Comparison of ENCODE assay signal across 26 mouse cellular contexts in genomic region chr9:60828196-60828595, GRCm38 (mm10). TPM values are rescaled to one million over a fixed set of nuclear protein-coding genes. Genes with fewer than 3 reads are reported as not detected.
DNase-seq lines count a peak whose midpoint lies in the region; ATAC-seq and TF ChIP-seq lines count a peak whose summit lies in the region.
"Had no signal": no experiment of that assay in that cellular context is flagged by ENCODE, and none has a peak within 500 bp of the region (broad histone marks: within the 10 kb centered on the region; RNA-seq: fewer than 3 reads in every experiment).

No protein-coding gene starts in this region.

- no peak for ATAC-seq in heart, embryonic 13.5 days (ENCODE audit: extremely low read depth, insufficient number of reproducible peaks, low FRiP score, low TSS enrichment)
- no peak for ATAC-seq in megakaryocyte, adult 5-6 weeks (ENCODE audit: poor library complexity, severe bottlenecking)
- ATAC-seq: forebrain, embryonic 13.5 days; forebrain, embryonic 16.5 days; intestine, postnatal 0 days had no signal

- H3K27ac ChIP-seq in gastrocnemius, adult 2 months = peak overlapping the region; percentile 57; the same call in 1 of the 2 replicates
- H3K27ac ChIP-seq in heart, embryonic 13.5 days (replicated peaks) = peak overlapping the region; percentile 24; the same call in 1 of the 2 replicates
- H3K27ac ChIP-seq in kidney, adult 2 months (ENCODE audit: insufficient read depth, low read depth, low read length) = 0 out of 2 replicates have a peak overlapping the region, but pooled peaks have one; percentile 12
- H3K27ac ChIP-seq: forebrain, embryonic 10.5 days; forebrain, embryonic 13.5 days; hindbrain, embryonic 12.5 days; hindbrain, embryonic 15.5 days had no signal

- peaks cover 31% of the 10 kb centered on the region for H3K4me1 ChIP-seq in heart, embryonic 13.5 days
- peaks cover 10% of the 10 kb centered on the region; the same call in 1 of the 2 replicates for H3K4me1 ChIP-seq in kidney, adult 2 months (ENCODE audit: control insufficient read depth, insufficient read depth, low read length)
- H3K4me1 ChIP-seq: forebrain, embryonic 13.5 days; hindbrain, embryonic 12.5 days; hindbrain, embryonic 15.5 days had no signal

- peak; percentile 25 for DNase-seq in gastrocnemius, adult 2 months
- no peak for DNase-seq in gastrocnemius, postnatal 10 days
- DNase-seq in heart, adult 8-10 months (ENCODE audit: low spot score) = no peak
- no peak for DNase-seq in kidney, adult 2 months
- DNase-seq in kidney, postnatal 25 days = no peak
- DNase-seq in embryo, embryonic 10 days (ENCODE audit: low spot score) = no peak
- DNase-seq: adrenal gland, adult 2 months; adrenal gland, postnatal 14 days; cerebellum, adult 11 months; cerebellum, adult 2 months; cerebellum, adult 9-11 months; cerebellum, postnatal 25 days; gastrocnemius, postnatal 25 days; heart, postnatal 10 days; heart, postnatal 36 days; kidney, adult 8-10 months had no signal

- WGBS in heart, embryonic 13.5 days = 59% methylated on average over 2 of the region's 2 CpGs
- WGBS in kidney, adult 2 months = 65% methylated on average over 2 of the region's 2 CpGs

- no peak overlapping the region for H3K9ac ChIP-seq in heart, embryonic 13.5 days
- H3K9ac ChIP-seq: forebrain, embryonic 13.5 days; hindbrain, embryonic 12.5 days; hindbrain, embryonic 15.5 days had no signal

- intact Hi-C loops in gastrocnemius, adult 2 months (cut with DNase I) = no loop called here

- no peak for TF ChIP-seq CTCF in gastrocnemius, adult 2 months (IDR thresholded peaks at IDR 0.05)
- no peak for TF ChIP-seq CTCF in kidney, adult 2 months (conservative IDR thresholded peaks at IDR 0.05; ENCODE audit: insufficient read depth, insufficient read length, low read depth, low read length)

- H3K4me3 ChIP-seq in gastrocnemius, adult 2 months = no peak overlapping the region
- H3K4me3 ChIP-seq in heart, embryonic 13.5 days = no peak overlapping the region
- H3K4me3 ChIP-seq in kidney, adult 2 months (ENCODE audit: insufficient read depth, low read depth, low read length) = no peak overlapping the region
- H3K4me3 ChIP-seq: forebrain, embryonic 10.5 days; forebrain, embryonic 13.5 days; hindbrain, embryonic 12.5 days; hindbrain, embryonic 15.5 days had no signal

- 0 out of 2 replicates have a peak, but pooled peaks cover 6% of the 10 kb centered on the region for H3K9me3 ChIP-seq in heart, embryonic 13.5 days
- H3K9me3 ChIP-seq: forebrain, embryonic 10.5 days; forebrain, embryonic 13.5 days; G1E; hindbrain, embryonic 12.5 days; hindbrain, embryonic 15.5 days had no signal

- peaks cover 7% of the 10 kb centered on the region; the same call in 1 of the 2 replicates for H3K36me3 ChIP-seq in heart, embryonic 13.5 days
- no peaks in the 10 kb centered on the region for H3K36me3 ChIP-seq in kidney, adult 2 months (ENCODE audit: control insufficient read depth, insufficient read depth, low read length)
- H3K36me3 ChIP-seq: G1E; hindbrain, embryonic 12.5 days; hindbrain, embryonic 15.5 days had no signal

- no peaks in the 10 kb centered on the region for H3K27me3 ChIP-seq in heart, embryonic 13.5 days (replicated peaks)
- no peaks in the 10 kb centered on the region for H3K27me3 ChIP-seq in kidney, adult 2 months (replicated peaks; ENCODE audit: control insufficient read depth, insufficient read depth, low read length)
- H3K27me3 ChIP-seq: forebrain, embryonic 13.5 days; hindbrain, embryonic 12.5 days; hindbrain, embryonic 15.5 days had no signal

- no peak for TF ChIP-seq POLR2A in kidney, adult 2 months (IDR thresholded peaks at IDR 0.05; ENCODE audit: low read depth, low read length)

- no peak overlapping the region for H3K4me2 ChIP-seq in heart, embryonic 13.5 days
- H3K4me2 ChIP-seq: forebrain, embryonic 13.5 days; heart, embryonic 11.5 days; hindbrain, embryonic 12.5 days; hindbrain, embryonic 15.5 days had no signal

RNA-seq across cellular contexts. Expression of gene Uaca, which starts 33.9 kb away (rescaled TPM):
- 100 to 1,000 TPM; 119 to 145 TPM for total RNA-seq in gastrocnemius, adult 2 months (2021)
- total RNA-seq in gastrocnemius, postnatal 10 days (2021) = 10 to 100 TPM; 84.9 to 90.4 TPM
- polyA plus RNA-seq in heart, embryonic 13.5 days (2015; fragmentation: Nextera tagmentation; extraction: Ambion mirVana) = 25.8 and 27.3 TPM in 2 replicates
- total RNA-seq in heart, adult 8-10 months (2022) = 10 to 100 TPM; 47.1 to 58.4 (median 50.7) TPM
- polyA plus RNA-seq in kidney, adult 2 months (2012; rRNA removed) = 13.5 and 16.4 TPM in 2 replicates
- total RNA-seq in megakaryocyte, adult 5-6 weeks (2015) = 0.07 TPM in 1 of 2 replicates, not detected in the other
- total RNA-seq in megakaryocyte, adult 5-6 weeks (2017) = 0.20 TPM in 1 of 2 replicates, not detected in the other
- polyA plus RNA-seq: G1E had no signal

Comparison
In these comparisons a context has a peak if more than half of its experiments do, and no peak if none do; other contexts are left out.
1. RNA of gene Uaca, which starts 33.9 kb away (total RNA-seq): 119 to 145 TPM in gastrocnemius, adult 2 months, 84.9 to 90.4 TPM in gastrocnemius, postnatal 10 days and 47.1 to 58.4 TPM in heart, adult 8-10 months; 0.07 to 0.20 TPM in megakaryocyte, adult 5-6 weeks; every median in the first group is over 10 times any median in the second.
2. Peak in every context shown above with its lines, with median percentiles within 50 percentile points of each other: H3K27ac ChIP-seq.